Mouse (Mus musculus) midbrain, embryonic 13.5 days (tissue): ENCODE measurements around the gene Ablim1. TPM values are rescaled to one million over a fixed set of nuclear protein-coding genes. Genes with fewer than 3 reads are reported as not detected.

Experiments
- ATAC-seq: fragments of 200-750 bp; cut with Nextera tagmentation; 2 replicates; pipeline ENCODE4 v1.8.0; 2017; ENCODE audit warnings: mild to moderate bottlenecking, moderate TSS enrichment, moderate library complexity
- H3K27ac ChIP-seq: fragments of 300-500 bp; sonication (generic); 2 replicates; pipeline ENCODE4 v1.5.1; 2015; ENCODE audit warnings: inconsistent platforms, mild to moderate bottlenecking, moderate library complexity
- H3K27me3 ChIP-seq: fragments of 300-500 bp; sonication (generic); 2 replicates; pipeline ENCODE4 v1.6.1; 2015; ENCODE audit warnings: mild to moderate bottlenecking, inconsistent platforms
- H3K36me3 ChIP-seq: fragments of 300-500 bp; sonication (generic); 2 replicates; pipeline ENCODE4 v1.6.1; 2015; ENCODE audit warnings: mild to moderate bottlenecking, inconsistent platforms
- H3K4me1 ChIP-seq: fragments of 300-500 bp; sonication (generic); replicated peaks from 2 replicates; pipeline ENCODE4 v1.6.1; 2015; ENCODE audit warnings: inconsistent platforms
- H3K4me2 ChIP-seq: fragments of 300-500 bp; sonication (generic); replicated peaks from 2 replicates; pipeline ENCODE4 v1.6.1; 2015; ENCODE audit warnings: moderate library complexity, mild to moderate bottlenecking, inconsistent platforms
- H3K4me3 ChIP-seq: fragments of 300-500 bp; sonication (generic); replicated peaks from 2 replicates; pipeline ENCODE4 v1.5.1; 2015; ENCODE audit warnings: mild to moderate bottlenecking, inconsistent platforms
- H3K9ac ChIP-seq: fragments of 300-500 bp; sonication (generic); replicated peaks from 2 replicates; pipeline ENCODE4 v1.6.1; 2015; ENCODE audit warnings: mild to moderate bottlenecking, inconsistent platforms
- H3K9me3 ChIP-seq: fragments of 300-500 bp; sonication (generic); 2 replicates; pipeline ENCODE4 v1.6.1; 2016; ENCODE audit warnings: mild to moderate bottlenecking, inconsistent platforms
- WGBS: fragments of 180-500 bp; shearing (Covaris S2); methylation state at CpG from one replicate; pipeline ENCODE4 v1.1.7; 2015; 5-methylcytosine and 5-hydroxymethylcytosine counted together
- polyA plus RNA-seq: library from polyadenylated mRNA; unstranded; fragments of >200 nt; fragmentation: Nextera tagmentation; extraction: Ambion mirVana; gene quantifications from 2 replicates; pipeline ENCODE4 v1.2.1, GENCODE M21; 2015

Gene Ablim1
- polyA plus RNA-seq, 1 experiment from 2014 or later: 34.4 TPM

GRCm38 (mm10) chr19:57315013-57315565, 370 bp upstream of the Ablim1 start:
- peaks cover 6% of the 10 kb centered on the region; the same call in 1 of the 2 replicates for H3K27me3 ChIP-seq
- H3K4me2 ChIP-seq: peak overlapping the region; percentile 97
- H3K4me1 ChIP-seq: peaks cover 18% of the 10 kb centered on the region
- H3K27ac ChIP-seq: peak overlapping the region; percentile 84
- WGBS: 46% methylated on average over 11 of the region's 11 CpGs
- no peaks in the 10 kb centered on the region for H3K9me3 ChIP-seq
- peak overlapping the region; percentile 69 for H3K4me3 ChIP-seq
- peak overlapping the region; percentile 80 for H3K9ac ChIP-seq
- no peak; the same call in none of the 2 replicates for ATAC-seq
- no peaks in the 10 kb centered on the region for H3K36me3 ChIP-seq

GRCm38 (mm10) chr19:57313891-57314345, 801 bp downstream of the Ablim1 start:
- Histone ChIP-seq H3K4me2 (peak overlapping the region; percentile 97), H3K4me3 (peak overlapping the region; percentile 69), H3K27me3 (peaks cover 6% of the 10 kb centered on the region; the same call in 1 of the 2 replicates), H3K27ac (peak overlapping the region; percentile 84), H3K9me3 (no peaks in the 10 kb centered on the region), H3K9ac (peak overlapping the region; percentile 80), H3K4me1 (peaks cover 18% of the 10 kb centered on the region), H3K36me3 (no peaks in the 10 kb centered on the region)
- ATAC-seq: no peak
- WGBS: 64% methylated on average over 3 of the region's 3 CpGs

GRCm38 (mm10) chr19:57313226-57313625, 1.5 kb downstream of the Ablim1 start:
- Histone ChIP-seq H3K4me3 (peak overlapping the region; percentile 69; the same call in 1 of the 2 replicates), H3K27ac (no peak overlapping the region), H3K27me3 (peaks cover 6% of the 10 kb centered on the region; the same call in 1 of the 2 replicates), H3K36me3 (no peaks in the 10 kb centered on the region), H3K4me1 (peaks cover 18% of the 10 kb centered on the region), H3K9ac (no peak overlapping the region), H3K4me2 (peak overlapping the region; percentile 97), H3K9me3 (no peaks in the 10 kb centered on the region)
- no peak for ATAC-seq
- WGBS: 75% methylated on average over 10 of the region's 10 CpGs

GRCm38 (mm10) chr19:57309980-57310379, 4.7 kb downstream of the Ablim1 start:
- H3K27ac ChIP-seq: no peak overlapping the region
- ATAC-seq: no peak
- H3K4me1 ChIP-seq: peaks cover 14% of the 10 kb centered on the region
- no peaks in the 10 kb centered on the region for H3K27me3 ChIP-seq
- H3K9me3 ChIP-seq: no peaks in the 10 kb centered on the region
- H3K4me3 ChIP-seq: no peak overlapping the region
- H3K4me2 ChIP-seq: no peak overlapping the region
- H3K9ac ChIP-seq: no peak overlapping the region
- H3K36me3 ChIP-seq: no peaks in the 10 kb centered on the region
- 66% methylated on average over 4 of the region's 4 CpGs for WGBS

GRCm38 (mm10) chr19:57306601-57307000, 8.1 kb downstream of the Ablim1 start:
- no peak for ATAC-seq
- Histone ChIP-seq H3K27ac (no peak overlapping the region), H3K9ac (no peak overlapping the region), H3K4me2 (no peak overlapping the region), H3K36me3 (no peaks in the 10 kb centered on the region), H3K27me3 (no peaks in the 10 kb centered on the region), H3K9me3 (no peaks in the 10 kb centered on the region), H3K4me3 (no peak overlapping the region), H3K4me1 (0 out of 2 replicates have a peak, but pooled peaks cover 2% of the 10 kb centered on the region)
- WGBS: 79% methylated on average over 4 of the region's 4 CpGs

- Histone ChIP-seq H3K4me2 (no peak overlapping the region), H3K27ac (no peak overlapping the region), H3K4me1 (0 out of 2 replicates have a peak, but pooled peaks cover 2% of the 10 kb centered on the region), H3K36me3 (no peaks in the 10 kb centered on the region), H3K27me3 (no peaks in the 10 kb centered on the region), H3K4me3 (no peak overlapping the region), H3K9ac (no peak overlapping the region), H3K9me3 (no peaks in the 10 kb centered on the region)
- 81% methylated on average over 8 of the region's 8 CpGs for WGBS
- no peak for ATAC-seq
These were observed 8.7 kb downstream of the Ablim1 start for GRCm38 (mm10) chr19:57305972-57306371.

GRCm38 (mm10) chr19:57304666-57305065, 10.1 kb downstream of the Ablim1 start:
- no peak overlapping the region for H3K27ac ChIP-seq
- no peak overlapping the region for H3K9ac ChIP-seq
- H3K4me2 ChIP-seq: no peak overlapping the region
- H3K27me3 ChIP-seq: no peaks in the 10 kb centered on the region
- 0 out of 2 replicates have a peak, but pooled peaks cover 2% of the 10 kb centered on the region for H3K4me1 ChIP-seq
- ATAC-seq: no peak
- no peaks in the 10 kb centered on the region for H3K36me3 ChIP-seq
- H3K9me3 ChIP-seq: no peaks in the 10 kb centered on the region
- WGBS: 74% methylated on average over 2 of the region's 2 CpGs
- H3K4me3 ChIP-seq: no peak overlapping the region

- Histone ChIP-seq H3K4me3 (no peak overlapping the region), H3K27ac (no peak overlapping the region), H3K4me1 (0 out of 2 replicates have a peak, but pooled peaks cover 2% of the 10 kb centered on the region), H3K9ac (no peak overlapping the region), H3K27me3 (no peaks in the 10 kb centered on the region), H3K4me2 (no peak overlapping the region), H3K36me3 (no peaks in the 10 kb centered on the region), H3K9me3 (no peaks in the 10 kb centered on the region)
- no peak for ATAC-seq
- WGBS: 80% methylated on average over 12 of the region's 12 CpGs
These were observed 12.7 kb downstream of the Ablim1 start for GRCm38 (mm10) chr19:57301961-57302395.

- 74% methylated on average over 5 of the region's 5 CpGs for WGBS
- Histone ChIP-seq H3K27me3 (no peaks in the 10 kb centered on the region), H3K4me1 (0 out of 2 replicates have a peak, but pooled peaks cover 2% of the 10 kb centered on the region), H3K9me3 (no peaks in the 10 kb centered on the region), H3K27ac (no peak overlapping the region), H3K4me2 (no peak overlapping the region), H3K9ac (no peak overlapping the region), H3K36me3 (no peaks in the 10 kb centered on the region), H3K4me3 (no peak overlapping the region)
- no peak for ATAC-seq
These were observed 16.7 kb downstream of the Ablim1 start for GRCm38 (mm10) chr19:57298006-57298405.

GRCm38 (mm10) chr19:57297447-57297846, 17.3 kb downstream of the Ablim1 start:
- H3K4me1 ChIP-seq: 0 out of 2 replicates have a peak, but pooled peaks cover 2% of the 10 kb centered on the region
- no peak overlapping the region for H3K4me3 ChIP-seq
- no peak overlapping the region for H3K9ac ChIP-seq
- ATAC-seq: no peak
- 93% methylated on average over 9 of the region's 9 CpGs for WGBS
- H3K4me2 ChIP-seq: no peak overlapping the region
- no peaks in the 10 kb centered on the region for H3K9me3 ChIP-seq
- no peak overlapping the region for H3K27ac ChIP-seq
- no peaks in the 10 kb centered on the region for H3K27me3 ChIP-seq
- no peaks in the 10 kb centered on the region for H3K36me3 ChIP-seq

- Histone ChIP-seq H3K27ac (no peak overlapping the region), H3K4me2 (no peak overlapping the region), H3K4me1 (no peaks in the 10 kb centered on the region), H3K27me3 (no peaks in the 10 kb centered on the region), H3K4me3 (no peak overlapping the region), H3K9me3 (no peaks in the 10 kb centered on the region), H3K36me3 (no peaks in the 10 kb centered on the region), H3K9ac (no peak overlapping the region)
- 80% methylated on average over 5 of the region's 5 CpGs for WGBS
- no peak for ATAC-seq
These were observed 18.2 kb downstream of the Ablim1 start for GRCm38 (mm10) chr19:57296539-57296938.

- Histone ChIP-seq H3K27me3 (no peaks in the 10 kb centered on the region), H3K36me3 (no peaks in the 10 kb centered on the region), H3K9ac (no peak overlapping the region), H3K4me2 (no peak overlapping the region), H3K9me3 (no peaks in the 10 kb centered on the region), H3K4me3 (no peak overlapping the region), H3K27ac (no peak overlapping the region), H3K4me1 (no peaks in the 10 kb centered on the region)
- ATAC-seq: no peak
- WGBS: 61% methylated on average over 9 of the region's 9 CpGs
These were observed 19.2 kb downstream of the Ablim1 start for GRCm38 (mm10) chr19:57295521-57295920.
